10 mouse cellular contexts compared by ENCODE assay signal in the genomic region with DNA sequence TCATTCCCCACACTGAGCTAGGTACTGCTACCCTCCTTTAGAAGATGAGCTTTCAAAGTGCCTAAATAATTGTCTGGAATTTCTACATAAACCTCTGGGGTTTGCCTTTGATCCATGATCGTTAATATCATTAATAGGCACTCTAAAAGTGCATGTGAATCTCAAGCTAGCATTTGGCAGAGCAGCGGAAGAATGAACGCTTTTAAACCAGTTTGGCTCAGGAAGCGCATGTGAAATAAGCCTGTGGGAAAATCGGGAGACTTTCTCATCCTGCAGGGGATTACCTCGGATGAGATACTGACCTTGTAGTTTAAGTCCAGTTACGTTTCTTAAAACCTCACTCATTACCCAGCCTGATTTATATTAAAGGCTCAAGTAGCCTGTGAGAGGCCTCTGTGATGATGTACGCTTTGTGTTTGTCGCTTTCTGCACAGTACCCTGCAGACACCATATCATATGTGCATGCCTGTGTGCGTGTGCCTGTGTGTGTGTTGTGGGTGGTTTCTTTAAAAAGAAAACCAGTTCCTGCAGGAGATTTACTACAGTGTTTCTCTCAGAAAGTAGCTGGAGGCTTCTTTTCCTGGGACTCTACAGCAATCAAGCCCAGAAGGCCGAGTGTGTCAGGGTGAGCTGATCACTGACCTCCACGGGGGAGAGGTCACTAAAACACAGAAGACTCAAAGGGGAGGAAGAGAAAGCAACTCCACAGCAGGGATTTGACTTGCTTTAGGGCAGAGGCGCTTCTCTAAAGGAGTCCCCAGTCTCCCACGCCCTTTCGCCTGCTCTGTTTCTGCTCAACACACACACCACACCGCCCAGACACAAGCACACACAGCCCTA. TPM values are rescaled to one million over a fixed set of nuclear protein-coding genes. Genes with fewer than 3 reads are reported as not detected.
DNase-seq lines count a peak whose midpoint lies in the region; ATAC-seq and TF ChIP-seq lines count a peak whose summit lies in the region.
"Had no signal": no experiment of that assay in that cellular context is flagged by ENCODE, and none has a peak within 500 bp of the region (broad histone marks: within the 10 kb centered on the region; RNA-seq: fewer than 3 reads in every experiment).

No protein-coding gene starts in this region.

- 62% methylated on average over 16 of the region's 16 CpGs for WGBS in heart, embryonic 12.5 days
- WGBS in hindbrain, embryonic 14.5 days, result 23% methylated on average over 16 of the region's 16 CpGs
- 50% methylated on average over 16 of the region's 16 CpGs for whole genome bisulfite sequencing in stomach, postnatal 0 days

- DNase-seq in heart, adult 9 months (ENCODE audit: low spot score in 2 of 2), result no peak
- peak; percentile 24 for DNase-seq in right cerebral cortex, adult 18-20 months
- DNase-seq in right cerebral cortex, postnatal 10 days (ENCODE audit: low spot score in 2 of 2), result no peak
- DNase-seq in hindbrain, embryonic 14.5 days (ENCODE audit: low spot score), result no peak
- peak; percentile 10 for DNase-seq in stomach, postnatal 0 days (ENCODE audit: low spot score)
- DNase-seq in lung, postnatal 25 days (ENCODE audit: low spot score), result no peak
- no peak for DNase-seq in gastrocnemius, postnatal 14 days
- DNase-seq: cerebellum, adult 11 months; thymus, adult 18-20 months had no signal

- no peak overlapping the region for H3K4me3 ChIP-seq in heart, embryonic 12.5 days
- no peak overlapping the region for H3K4me3 ChIP-seq in hindbrain, embryonic 14.5 days (replicated peaks; ENCODE audit: low read length)
- no peak overlapping the region for H3K4me3 ChIP-seq in stomach, postnatal 0 days (ENCODE audit: low read depth, low read length)

- H3K9ac ChIP-seq in heart, embryonic 12.5 days, result no peak overlapping the region
- H3K9ac ChIP-seq in hindbrain, embryonic 14.5 days, result no peak overlapping the region
- H3K9ac ChIP-seq in stomach, postnatal 0 days (ENCODE audit: low read length), result no peak overlapping the region

- H3K4me2 ChIP-seq in heart, embryonic 12.5 days, result no peak overlapping the region
- H3K4me2 ChIP-seq in hindbrain, embryonic 14.5 days (replicated peaks), result no peak overlapping the region
- H3K4me2 ChIP-seq in stomach, postnatal 0 days (replicated peaks; ENCODE audit: low read depth), result no peak overlapping the region

- TF ChIP-seq EP300 in stomach, postnatal 0 days (optimal IDR thresholded peaks at IDR 0.05), result no peak

- no peaks in the 10 kb centered on the region for H3K27me3 ChIP-seq in heart, embryonic 12.5 days (replicated peaks)
- no peaks in the 10 kb centered on the region for H3K27me3 ChIP-seq in hindbrain, embryonic 14.5 days (ENCODE audit: control insufficient read depth, insufficient read depth, low read length)
- no peaks in the 10 kb centered on the region for H3K27me3 ChIP-seq in stomach, postnatal 0 days (ENCODE audit: control insufficient read depth, insufficient read depth, low read length)

- no peaks in the 10 kb centered on the region for H3K9me3 ChIP-seq in heart, embryonic 12.5 days (replicated peaks)
- no peaks in the 10 kb centered on the region for H3K9me3 ChIP-seq in hindbrain, embryonic 14.5 days (ENCODE audit: control insufficient read depth, low read length)
- H3K9me3 ChIP-seq in stomach, postnatal 0 days (ENCODE audit: control insufficient read depth, low read length), result no peaks in the 10 kb centered on the region

- no peaks in the 10 kb centered on the region for H3K36me3 ChIP-seq in heart, embryonic 12.5 days
- no peaks in the 10 kb centered on the region for H3K36me3 ChIP-seq in hindbrain, embryonic 14.5 days (replicated peaks; ENCODE audit: control insufficient read depth, insufficient read depth)
- H3K36me3 ChIP-seq in stomach, postnatal 0 days (ENCODE audit: control insufficient read depth, insufficient read depth, low read length), result no peaks in the 10 kb centered on the region

- no peak overlapping the region for H3K27ac ChIP-seq in heart, embryonic 12.5 days (ENCODE audit: poor library complexity, severe bottlenecking)
- no peak overlapping the region for H3K27ac ChIP-seq in hindbrain, embryonic 14.5 days
- H3K27ac ChIP-seq in stomach, postnatal 0 days (replicated peaks), result 0 out of 2 replicates have a peak overlapping the region, but pooled peaks have one; percentile 18

- no peak for TF ChIP-seq CTCF in stomach, postnatal 0 days (IDR thresholded peaks at IDR 0.05; ENCODE audit: low read depth)

- intact Hi-C loops in gastrocnemius, postnatal 14 days (cut with DNase I; ENCODE audit: low total_unique reads), result no loop called here

- H3K4me1 ChIP-seq in heart, embryonic 12.5 days (replicated peaks), result peaks cover 7% of the 10 kb centered on the region; the same call in 1 of the 2 replicates
- no peaks in the 10 kb centered on the region for H3K4me1 ChIP-seq in hindbrain, embryonic 14.5 days (replicated peaks; ENCODE audit: control insufficient read depth, insufficient read depth, low read length)
- H3K4me1 ChIP-seq in stomach, postnatal 0 days (replicated peaks; ENCODE audit: control insufficient read depth, insufficient read depth), result no peaks in the 10 kb centered on the region

- peak; percentile 18; the same call in 1 of the 2 replicates for ATAC-seq in heart, embryonic 12.5 days (ENCODE audit: insufficient number of reproducible peaks, low FRiP score)
- peak; percentile 39; the same call in 1 of the 2 replicates for ATAC-seq in hindbrain, embryonic 14.5 days (ENCODE audit: low FRiP score)
- ATAC-seq in stomach, postnatal 0 days (ENCODE audit: low FRiP score, low TSS enrichment), result no peak

RNA-seq across cellular contexts. Expression of a gene that starts 42.8 kb away (rescaled TPM):
- polyA plus RNA-seq in heart, embryonic 12.5 days (2016; fragmentation: Nextera tagmentation; extraction: Ambion mirVana), result 26.2 and 26.6 TPM in 2 replicates
- 13.2 and 14.7 TPM in 2 replicates for polyA plus RNA-seq in hindbrain, embryonic 14.5 days (2014; fragmentation: Nextera tagmentation; extraction: Ambion mirVana)
- 8.2 and 8.8 TPM in 2 replicates for polyA plus RNA-seq in stomach, postnatal 0 days (2015; fragmentation: Nextera tagmentation; extraction: Ambion mirVana)
- 10 to 100 TPM in 1 of 2 experiments, 1 to 10 TPM in 1; 9.5 to 11.4 TPM for total RNA-seq in gastrocnemius, postnatal 14 days (2021)

Comparison
In these comparisons a context has a peak if more than half of its experiments do, and no peak if none do; other contexts are left out.
1. DNase-seq: peak in right cerebral cortex, adult 18-20 months (single experiment) and stomach, postnatal 0 days (single experiment); none in heart, adult 9 months (0 of 2), right cerebral cortex, postnatal 10 days (0 of 2), hindbrain, embryonic 14.5 days (single experiment), lung, postnatal 25 days (single experiment) and gastrocnemius, postnatal 14 days (single experiment).